25 mouse cellular contexts compared by ENCODE assay signal in the genomic region with DNA sequence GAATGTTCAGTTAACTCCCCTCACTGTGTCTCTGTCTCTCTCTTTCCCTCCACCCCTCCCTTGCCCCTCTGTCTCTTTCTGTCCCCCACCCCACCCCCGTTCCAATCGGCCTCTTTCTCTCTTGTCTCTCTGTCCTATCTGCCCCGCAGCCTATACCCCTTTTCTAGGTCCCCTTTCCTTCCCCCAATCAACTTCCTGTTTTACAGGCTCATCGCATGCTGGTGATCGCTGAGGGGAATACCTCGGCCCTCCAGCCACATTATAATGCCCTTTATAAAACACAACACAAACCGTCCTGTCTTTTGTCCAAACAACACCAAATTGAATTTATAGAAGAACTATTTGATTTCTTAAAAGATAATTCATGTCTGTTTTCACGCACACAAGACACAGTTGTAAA. TPM values are rescaled to one million over a fixed set of nuclear protein-coding genes. Genes with fewer than 3 reads are reported as not detected.
DNase-seq lines count a peak whose midpoint lies in the region; ATAC-seq and TF ChIP-seq lines count a peak whose summit lies in the region.
"Had no signal": no experiment of that assay in that cellular context is flagged by ENCODE, and none has a peak within 500 bp of the region (broad histone marks: within the 10 kb centered on the region; RNA-seq: fewer than 3 reads in every experiment).

No protein-coding gene starts in this region.

- H3K27me3 ChIP-seq in midbrain, embryonic 11.5 days (ENCODE audit: control insufficient read depth, insufficient read depth, low read length), result no peaks in the 10 kb centered on the region
- no peaks in the 10 kb centered on the region for H3K27me3 ChIP-seq in midbrain, embryonic 14.5 days (ENCODE audit: control insufficient read depth, insufficient read depth, low read length)
- H3K27me3 ChIP-seq in kidney, adult 2 months (replicated peaks; ENCODE audit: control insufficient read depth, insufficient read depth, low read length), result no peaks in the 10 kb centered on the region; the same call in 1 of the 2 replicates
- H3K27me3 ChIP-seq: embryonic facial prominence, embryonic 15.5 days; hindbrain, embryonic 12.5 days; limb, embryonic 15.5 days; stomach, embryonic 15.5 days had no signal

- peaks cover 10% of the 10 kb centered on the region for H3K4me1 ChIP-seq in midbrain, embryonic 11.5 days (ENCODE audit: control insufficient read depth, insufficient read depth, low read length)
- H3K4me1 ChIP-seq in midbrain, embryonic 14.5 days (ENCODE audit: control insufficient read depth, insufficient read depth, low read length), result peaks cover 8% of the 10 kb centered on the region
- H3K4me1 ChIP-seq in kidney, adult 2 months (ENCODE audit: control insufficient read depth, insufficient read depth, low read length), result no peaks in the 10 kb centered on the region
- H3K4me1 ChIP-seq: hindbrain, embryonic 12.5 days; limb, embryonic 15.5 days; stomach, embryonic 15.5 days had no signal

- H3K36me3 ChIP-seq in midbrain, embryonic 11.5 days (ENCODE audit: control insufficient read depth, insufficient read depth, low read length), result no peaks in the 10 kb centered on the region
- H3K36me3 ChIP-seq in midbrain, embryonic 14.5 days (ENCODE audit: control insufficient read depth, insufficient read depth, low read length), result no peaks in the 10 kb centered on the region
- H3K36me3 ChIP-seq in kidney, adult 2 months (ENCODE audit: control insufficient read depth, insufficient read depth, low read length), result no peaks in the 10 kb centered on the region
- H3K36me3 ChIP-seq: embryonic facial prominence, embryonic 15.5 days; hindbrain, embryonic 12.5 days; limb, embryonic 15.5 days; stomach, embryonic 15.5 days had no signal

- no peak overlapping the region for H3K4me3 ChIP-seq in midbrain, embryonic 11.5 days (ENCODE audit: low read depth, low read length)
- H3K4me3 ChIP-seq in midbrain, embryonic 14.5 days (replicated peaks; ENCODE audit: low read depth, low read length), result no peak overlapping the region
- no peak overlapping the region for H3K4me3 ChIP-seq in kidney, adult 2 months (ENCODE audit: insufficient read depth, low read depth, low read length)
- H3K4me3 ChIP-seq: embryonic facial prominence, embryonic 15.5 days; hindbrain, embryonic 12.5 days; limb, embryonic 15.5 days; stomach, embryonic 15.5 days had no signal

- no peak for DNase-seq in midbrain, embryonic 11.5 days (ENCODE audit: low spot score, missing footprints)
- DNase-seq in midbrain, embryonic 14.5 days, result no peak
- DNase-seq in 416B (ENCODE audit: low read depth) (peak; percentile 20), MEL-GATA-1-ER (ENCODE audit: extremely low read depth, low read depth) (peak; percentile 16)
- no peak for DNase-seq in kidney, adult 2 months
- no peak for DNase-seq in yolk sac, embryonic 10.5 days (ENCODE audit: low spot score)
- DNase-seq: adrenal gland, postnatal 25 days; cerebellum, adult 9-10 months; gastrocnemius, postnatal 10 days; heart, adult 11 months; heart, postnatal 10 days; kidney, adult 18-20 months; layer of hippocampus, adult 9-11 months; lung, embryonic 14.5 days; right cerebral cortex, postnatal 14 days had no signal

- WGBS in midbrain, embryonic 11.5 days, result 67% methylated on average over 8 of the region's 8 CpGs
- 77% methylated on average over 8 of the region's 8 CpGs for WGBS in midbrain, embryonic 14.5 days
- 77% methylated on average over 8 of the region's 8 CpGs for WGBS in kidney, adult 2 months

- TF ChIP-seq CTCF in kidney, adult 2 months (conservative IDR thresholded peaks at IDR 0.05; ENCODE audit: insufficient read depth, insufficient read length, low read depth, low read length), result no peak

- 0 out of 2 replicates have a peak, but pooled peaks have one; percentile 15 for ATAC-seq in midbrain, embryonic 11.5 days (ENCODE audit: low FRiP score)
- no peak for ATAC-seq in midbrain, embryonic 14.5 days (ENCODE audit: low FRiP score, low TSS enrichment)
- ATAC-seq in megakaryocyte progenitor cell, adult 5-6 weeks (replicated peaks; ENCODE audit: poor library complexity), result peak; percentile 80
- ATAC-seq: forebrain, embryonic 16.5 days had no signal

- H3K27ac ChIP-seq in midbrain, embryonic 11.5 days (ENCODE audit: low read depth, low read length), result no peak overlapping the region
- H3K27ac ChIP-seq in midbrain, embryonic 14.5 days (replicated peaks; ENCODE audit: low read depth, low read length), result no peak overlapping the region
- no peak overlapping the region for H3K27ac ChIP-seq in kidney, adult 2 months (ENCODE audit: insufficient read depth, low read depth, low read length)
- H3K27ac ChIP-seq: embryonic facial prominence, embryonic 15.5 days; hindbrain, embryonic 12.5 days; kidney, postnatal 0 days; limb, embryonic 15.5 days; liver, embryonic 14.5 days; stomach, embryonic 15.5 days had no signal

- TF ChIP-seq POLR2A in kidney, adult 2 months (IDR thresholded peaks at IDR 0.05; ENCODE audit: low read depth, low read length), result no peak

- H3K9me3 ChIP-seq in midbrain, embryonic 11.5 days (ENCODE audit: control insufficient read depth, low read length), result no peaks in the 10 kb centered on the region
- no peaks in the 10 kb centered on the region for H3K9me3 ChIP-seq in midbrain, embryonic 14.5 days (ENCODE audit: control insufficient read depth, low read length)
- H3K9me3 ChIP-seq: embryonic facial prominence, embryonic 15.5 days; hindbrain, embryonic 12.5 days; limb, embryonic 15.5 days; stomach, embryonic 15.5 days had no signal

- H3K9ac ChIP-seq in midbrain, embryonic 11.5 days (ENCODE audit: low read length), result no peak overlapping the region
- H3K9ac ChIP-seq in midbrain, embryonic 14.5 days (replicated peaks; ENCODE audit: low read length), result no peak overlapping the region
- H3K9ac ChIP-seq: embryonic facial prominence, embryonic 15.5 days; hindbrain, embryonic 12.5 days; limb, embryonic 15.5 days; liver, embryonic 14.5 days; lung, embryonic 14.5 days; stomach, embryonic 15.5 days had no signal

- H3K4me2 ChIP-seq in midbrain, embryonic 11.5 days, result no peak overlapping the region
- no peak overlapping the region for H3K4me2 ChIP-seq in midbrain, embryonic 14.5 days (ENCODE audit: low read length)
- H3K4me2 ChIP-seq: embryonic facial prominence, embryonic 15.5 days; heart, embryonic 11.5 days; hindbrain, embryonic 12.5 days; limb, embryonic 15.5 days; lung, embryonic 14.5 days; stomach, embryonic 15.5 days had no signal

RNA-seq across cellular contexts. Expression of gene Elmo1, which starts 40.7 kb away (rescaled TPM):
- polyA plus RNA-seq in midbrain, embryonic 11.5 days (2014; fragmentation: Nextera tagmentation; extraction: Ambion mirVana), result 19.1 and 19.6 TPM in 2 replicates
- polyA plus RNA-seq in midbrain, embryonic 14.5 days (2014; fragmentation: Nextera tagmentation; extraction: Ambion mirVana), result 31.3 and 38.3 TPM in 2 replicates
- total RNA-seq in megakaryocyte progenitor cell, adult 5-6 weeks (2015), result 97.9 and 103 TPM in 2 replicates
- 42.0 and 61.9 TPM in 2 replicates for total RNA-seq in megakaryocyte progenitor cell, adult 5-6 weeks (2017)
- polyA plus RNA-seq in kidney, adult 2 months (2012; rRNA removed), result 3.4 and 4.5 TPM in 2 replicates
- polyA plus RNA-seq: C2C12 had no signal

Comparison
In these comparisons a context has a peak if more than half of its experiments do, and no peak if none do; other contexts are left out.
1. DNase-seq: peak in 416B (single experiment) and MEL-GATA-1-ER (single experiment); none in midbrain, embryonic 11.5 days (single experiment), midbrain, embryonic 14.5 days (single experiment), kidney, adult 2 months (single experiment) and yolk sac, embryonic 10.5 days (single experiment).